Mouse (Mus musculus) spleen, adult 12 weeks (tissue): ENCODE data around the gene Rbp7.
"Not testable (repeated sequence)": the region's sequence is repeated elsewhere in the genome, so short reads cannot be mapped to it uniquely, and the experiment has no call there.

Experiments used
- DNase-seq: peaks from one replicate; pipeline ENCODE4 v3.0.0; 2022; ENCODE audit warnings: low spot score

Rbp7 gene

GRCm38 (mm10) chr4:149454879-149455278 lies at the start of gene Rbp7:
TSS of gene Rbp7 (minus strand) at chr4:149454978.
- DNase-seq: no peak

- no peak for DNase-seq
Measured at GRCm38 (mm10) chr4:149504363-149504762, 49.6 kb upstream of the Rbp7 start.

GRCm38 (mm10) chr4:149499790-149500189 lies 45.0 kb upstream of the Rbp7 start:
- no peak for DNase-seq

- DNase-seq: no peak
Measured at GRCm38 (mm10) chr4:149498901-149499300, 44.1 kb upstream of the Rbp7 start.

GRCm38 (mm10) chr4:149496612-149497011 lies 41.8 kb upstream of the Rbp7 start:
- no peak for DNase-seq

- DNase-seq: no peak
Measured at GRCm38 (mm10) chr4:149491151-149491550, 36.4 kb upstream of the Rbp7 start.

- no peak for DNase-seq
Measured at GRCm38 (mm10) chr4:149489415-149490240, 34.9 kb upstream of the Rbp7 start.

- no peak for DNase-seq
Measured at GRCm38 (mm10) chr4:149487729-149488128, 33.0 kb upstream of the Rbp7 start.

GRCm38 (mm10) chr4:149485825-149486206 lies 31.0 kb upstream of the Rbp7 start:
- peak; percentile 12 for DNase-seq

- peak; percentile 79 for DNase-seq
Measured at GRCm38 (mm10) chr4:149485053-149485824, 30.5 kb upstream of the Rbp7 start, which contains the start of the genes Nmnat1 and Lzic. TSS of gene Nmnat1 (minus strand) at chr4:149485202. TSS of gene Lzic (plus strand) at chr4:149485229.

- no peak for DNase-seq
Measured at GRCm38 (mm10) chr4:149484566-149484965, 29.8 kb upstream of the Rbp7 start.

- no peak for DNase-seq
Measured at GRCm38 (mm10) chr4:149477078-149477477, 22.3 kb upstream of the Rbp7 start, which contains the start of gene Tmem274. TSS of gene Tmem274 (plus strand) at chr4:149477378.

- no peak for DNase-seq
Measured at GRCm38 (mm10) chr4:149475096-149475495, 20.3 kb upstream of the Rbp7 start.

GRCm38 (mm10) chr4:149469557-149469956 lies 14.8 kb upstream of the Rbp7 start:
- no peak for DNase-seq

GRCm38 (mm10) chr4:149463435-149463950 lies 8.7 kb upstream of the Rbp7 start:
- no peak for DNase-seq

- no peak for DNase-seq
Measured at GRCm38 (mm10) chr4:149462305-149462971, 7.7 kb upstream of the Rbp7 start.

- no peak for DNase-seq
Measured at GRCm38 (mm10) chr4:149461579-149462304, 7.0 kb upstream of the Rbp7 start.

- not testable (repeated sequence) for DNase-seq
Measured at GRCm38 (mm10) chr4:149460475-149460874, 5.7 kb upstream of the Rbp7 start.

- no peak for DNase-seq
Measured at GRCm38 (mm10) chr4:149459425-149459824, 4.6 kb upstream of the Rbp7 start.

GRCm38 (mm10) chr4:149458526-149458925 lies 3.7 kb upstream of the Rbp7 start:
- DNase-seq: no peak

- DNase-seq: no peak
Measured at GRCm38 (mm10) chr4:149457831-149458430, 3.2 kb upstream of the Rbp7 start.
